Comparison of ENCODE assay signal across 8 mouse cellular contexts in the genomic region with DNA sequence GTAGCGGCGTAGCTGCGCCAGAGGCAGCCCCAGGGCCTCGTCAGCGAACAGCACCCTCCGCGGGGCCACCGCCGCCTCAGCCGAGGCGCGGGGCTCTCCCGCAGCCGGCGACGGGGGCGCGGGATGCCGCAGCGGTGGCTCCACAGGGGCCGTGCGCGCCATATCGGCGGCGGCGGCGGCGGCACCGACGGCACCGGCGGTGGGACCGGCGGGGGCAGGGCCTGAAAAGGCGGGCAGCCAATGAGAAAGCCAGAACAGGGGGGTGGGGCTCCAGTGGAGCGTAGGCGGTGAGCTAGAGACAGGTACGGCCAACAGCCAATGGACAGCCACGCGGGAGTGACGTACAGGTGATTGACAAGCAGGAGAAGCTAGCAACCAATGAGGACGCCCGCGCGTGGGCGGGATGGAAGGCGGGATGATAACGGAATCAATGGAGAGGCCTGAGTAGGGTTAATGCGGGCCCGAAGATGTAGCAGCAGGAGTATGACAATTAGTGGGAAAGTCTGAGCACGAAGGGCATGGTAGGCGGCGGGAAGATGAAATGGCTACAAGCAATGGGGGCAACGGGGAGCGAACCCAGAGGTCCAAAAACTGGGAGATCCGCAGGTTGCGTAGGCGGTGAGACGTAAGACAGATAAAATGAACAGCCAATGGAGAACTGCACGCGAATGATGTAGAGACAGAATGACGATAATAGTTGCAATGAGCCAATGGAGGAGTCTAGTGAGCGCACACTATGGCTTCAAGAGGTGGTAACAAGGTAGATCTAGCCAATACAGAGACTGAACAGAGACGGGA. TPM values are rescaled to one million over a fixed set of nuclear protein-coding genes. Genes with fewer than 3 reads are reported as not detected.
DNase-seq lines count a peak whose midpoint lies in the region; ATAC-seq and TF ChIP-seq lines count a peak whose summit lies in the region.

A gene (minus strand): TSS at position 197 of the 798 bp plus-strand sequence.

- peak; percentile 90 for ATAC-seq in G1E (ENCODE audit: extremely low read depth, insufficient number of reproducible peaks, low FRiP score, poor library complexity, severe bottlenecking)
- peak; percentile 97 for ATAC-seq in forebrain, embryonic 16.5 days
- peak; percentile 98 for ATAC-seq in lung, embryonic 14.5 days (ENCODE audit: insufficient read depth)

- no peak for TF ChIP-seq CTCF in G1E (IDR thresholded peaks at IDR 0.05; ENCODE audit: low read depth, low read length)
- TF ChIP-seq CTCF in layer of hippocampus, adult 2 months (conservative IDR thresholded peaks at IDR 0.05): no peak
- TF ChIP-seq CTCF in lung, embryonic 14.5 days (IDR thresholded peaks at IDR 0.05; ENCODE audit: low read depth): no peak
- no peak for TF ChIP-seq CTCF in olfactory bulb, adult 2 months (IDR thresholded peaks at IDR 0.05; ENCODE audit: insufficient read depth, low read depth, low read length)
- 0 out of 2 replicates have a peak, but pooled peaks have one; percentile 7 for TF ChIP-seq CTCF in thymus, adult 2 months (IDR thresholded peaks at IDR 0.05; ENCODE audit: borderline replicate concordance, control insufficient read depth, extremely low read depth, insufficient read depth, low read length, poor library complexity)

- WGBS in forebrain, embryonic 16.5 days: 22% methylated on average over 32 of the region's 65 CpGs
- WGBS in lung, embryonic 14.5 days: 12% methylated on average over 64 of the region's 65 CpGs
- WGBS in olfactory bulb, adult 2 months: 32% methylated on average over 65 of the region's 65 CpGs
- WGBS in thymus, adult 2 months: under 1% methylated on average over 47 of the region's 65 CpGs

- H3K36me3 ChIP-seq in G1E (replicated peaks): peaks cover 13% of the 10 kb centered on the region
- H3K36me3 ChIP-seq in forebrain, embryonic 16.5 days (ENCODE audit: control insufficient read depth, insufficient read depth): no peaks in the 10 kb centered on the region
- H3K36me3 ChIP-seq in lung, embryonic 14.5 days (ENCODE audit: insufficient read depth): no peaks in the 10 kb centered on the region
- no peaks in the 10 kb centered on the region for H3K36me3 ChIP-seq in thymus, adult 2 months (ENCODE audit: control insufficient read depth, insufficient read depth, low read length)

- DNase-seq in G1E (ENCODE audit: low spot score): peak; percentile 86
- peak; percentile 91 to 98 for DNase-seq in cerebellum, adult 18-20 months
- peak; percentile 84 to 86 for DNase-seq in heart, postnatal 36 days
- peak; percentile 95 to 98 for DNase-seq in layer of hippocampus, adult 2 months (ENCODE audit: low spot score in 2 of 2)
- DNase-seq in lung, embryonic 14.5 days: peak; percentile 93
- DNase-seq in thymus, adult 2 months: peak; percentile 93

- H3K4me1 ChIP-seq in G1E (ENCODE audit: insufficient read depth, low read depth, low read length): peaks cover 56% of the 10 kb centered on the region
- peaks cover 17% of the 10 kb centered on the region for H3K4me1 ChIP-seq in forebrain, embryonic 16.5 days (replicated peaks; ENCODE audit: control insufficient read depth, insufficient read depth, low read length)
- H3K4me1 ChIP-seq in lung, embryonic 14.5 days (ENCODE audit: insufficient read depth): no peaks in the 10 kb centered on the region
- H3K4me1 ChIP-seq in olfactory bulb, adult 2 months (ENCODE audit: control insufficient read depth, insufficient read depth, low read length): peaks cover 20% of the 10 kb centered on the region
- peaks cover 34% of the 10 kb centered on the region for H3K4me1 ChIP-seq in thymus, adult 2 months (replicated peaks; ENCODE audit: control insufficient read depth, insufficient read depth, low read length)

- H3K9me3 ChIP-seq in G1E (replicated peaks): no peaks in the 10 kb centered on the region
- H3K9me3 ChIP-seq in forebrain, embryonic 16.5 days (ENCODE audit: control insufficient read depth, low read length): no peaks in the 10 kb centered on the region
- no peaks in the 10 kb centered on the region for H3K9me3 ChIP-seq in lung, embryonic 14.5 days (ENCODE audit: low read depth, low read length)

- peak within 1 kb of the TSS; percentile 72 for H3K9ac ChIP-seq in forebrain, embryonic 16.5 days (replicated peaks; ENCODE audit: low read depth, low read length)
- peak within 1 kb of the TSS; percentile 67 for H3K9ac ChIP-seq in lung, embryonic 14.5 days

- intact Hi-C loops in heart, postnatal 36 days (cut with DNase I): loop anchor here (10.0 kb wide), 2 partner anchors 121 to 249 kb away; a partner anchor contains a TSS

- peak within 1 kb of the TSS; percentile 89 for H3K27ac ChIP-seq in forebrain, embryonic 16.5 days (ENCODE audit: low read length)
- H3K27ac ChIP-seq in layer of hippocampus, adult 2 months: peak within 1 kb of the TSS; percentile 93
- H3K27ac ChIP-seq in lung, embryonic 14.5 days (ENCODE audit: low read depth): peak within 1 kb of the TSS; percentile 73
- peak within 1 kb of the TSS; percentile 99 for H3K27ac ChIP-seq in olfactory bulb, adult 2 months (ENCODE audit: insufficient read depth, low read depth, low read length)
- peak within 1 kb of the TSS; percentile 66 for H3K27ac ChIP-seq in thymus, adult 2 months (ENCODE audit: control insufficient read depth, insufficient read depth, low read length)

- peak within 1 kb of the TSS; percentile 75 for H3K4me3 ChIP-seq in G1E (ENCODE audit: low read depth, low read length)
- H3K4me3 ChIP-seq in forebrain, embryonic 16.5 days (replicated peaks; ENCODE audit: low read length): peak within 1 kb of the TSS; percentile 57
- peak within 1 kb of the TSS; percentile 63 for H3K4me3 ChIP-seq in layer of hippocampus, adult 2 months
- peak within 1 kb of the TSS; percentile 53 for H3K4me3 ChIP-seq in lung, embryonic 14.5 days (ENCODE audit: low read depth, low read length)
- H3K4me3 ChIP-seq in olfactory bulb, adult 2 months (ENCODE audit: insufficient read depth, low read depth, low read length): peak within 1 kb of the TSS; percentile 92
- peak within 1 kb of the TSS; percentile 60 for H3K4me3 ChIP-seq in thymus, adult 2 months (ENCODE audit: control insufficient read depth, insufficient read depth, low read length)

- peak; percentile 52 for TF ChIP-seq POLR2A in olfactory bulb, adult 2 months (IDR thresholded peaks at IDR 0.05; ENCODE audit: insufficient read depth, low read depth, low read length)
- peak; percentile 77 for TF ChIP-seq POLR2A in thymus, adult 2 months (IDR thresholded peaks at IDR 0.05; ENCODE audit: control insufficient read depth, extremely low read depth, insufficient read depth, low read length, poor library complexity)

- H3K27me3 ChIP-seq in G1E (ENCODE audit: insufficient read depth, low read length): no peaks in the 10 kb centered on the region
- H3K27me3 ChIP-seq in forebrain, embryonic 16.5 days (replicated peaks; ENCODE audit: control insufficient read depth, insufficient read depth, low read length): no peaks in the 10 kb centered on the region
- no peaks in the 10 kb centered on the region for H3K27me3 ChIP-seq in lung, embryonic 14.5 days (ENCODE audit: insufficient read depth, low read length)
- H3K27me3 ChIP-seq in thymus, adult 2 months (ENCODE audit: control insufficient read depth, insufficient read depth, low read length): no peaks in the 10 kb centered on the region

- H3K4me2 ChIP-seq in forebrain, embryonic 16.5 days (ENCODE audit: low read length): peak within 1 kb of the TSS; percentile 65
- H3K4me2 ChIP-seq in lung, embryonic 14.5 days: peak within 1 kb of the TSS; percentile 72

RNA-seq across cellular contexts. Expression of the gene that starts here (rescaled TPM):
- total RNA-seq in G1E (2014; fragmentation: Nextera tagmentation) (1.6 and 6.3 TPM in 2 replicates), G1E (2017) (1.1 and 1.5 TPM in 2 replicates)
- polyA plus RNA-seq in G1E (2012): 1.6 and 1.9 TPM in 2 replicates
- 4.1 and 4.6 TPM in 2 replicates for polyA plus RNA-seq in forebrain, embryonic 16.5 days (2015; fragmentation: Nextera tagmentation; extraction: Ambion mirVana)
- 1 to 10 TPM; 2.0 to 3.0 TPM for total RNA-seq in heart, postnatal 36 days (2021)
- total RNA-seq in layer of hippocampus, adult 2 months (2021): 10 to 100 TPM; 16.4 to 16.7 TPM
- polyA plus RNA-seq in lung, embryonic 14.5 days (2014; fragmentation: Nextera tagmentation; extraction: Ambion mirVana): 1.4 and 1.5 TPM in 2 replicates
- not detected in 2 replicates for polyA plus RNA-seq in olfactory bulb, adult 2 months (2012; ENCODE audit: insufficient read depth, insufficient read length, low replicate concordance, missing spikeins)
- 5.5 and 5.8 TPM in 2 replicates for polyA plus RNA-seq in thymus, adult 2 months (2012; rRNA removed)

Comparison
In these comparisons a context has a peak if more than half of its experiments do, and no peak if none do; other contexts are left out.
1. Peak in every context shown above with its lines: DNase-seq, ATAC-seq, H3K4me3 ChIP-seq and H3K27ac ChIP-seq.